Mouse (Mus musculus) layer of hippocampus, postnatal 14 days (tissue): ENCODE results near the gene Sirt7. TPM values are rescaled to one million over a fixed set of nuclear protein-coding genes. Genes with fewer than 3 reads are reported as not detected.

ENCODE experiments used
- DNase-seq, 2 experiments: peaks; one replicate each; pipeline ENCODE4 v3.0.0; 2021 to 2022; ENCODE audit warnings: low spot score in 2 of 2, mixed read lengths in 1 of 2
- total RNA-seq, 2 experiments: library from RNA; stranded (reverse); gene quantifications; 2 replicates each; pipeline ENCODE4 v1.2.3; 2021

The Sirt7 gene
- total RNA-seq, 2 experiments from 2014 or later = 35.0 to 35.4 TPM

- no peak for DNase-seq
Measured at GRCm38 (mm10) chr11:120618619-120619535, 6.2 kb downstream of the Sirt7 start.

GRCm38 (mm10) chr11:120617519-120618112 lies 7.4 kb downstream of the Sirt7 start, which contains the start of gene Pcyt2:
Gene Pcyt2, minus strand, starts transcription at chr11:120617936.
- DNase-seq = peak; percentile 86 to 92

DNA sequence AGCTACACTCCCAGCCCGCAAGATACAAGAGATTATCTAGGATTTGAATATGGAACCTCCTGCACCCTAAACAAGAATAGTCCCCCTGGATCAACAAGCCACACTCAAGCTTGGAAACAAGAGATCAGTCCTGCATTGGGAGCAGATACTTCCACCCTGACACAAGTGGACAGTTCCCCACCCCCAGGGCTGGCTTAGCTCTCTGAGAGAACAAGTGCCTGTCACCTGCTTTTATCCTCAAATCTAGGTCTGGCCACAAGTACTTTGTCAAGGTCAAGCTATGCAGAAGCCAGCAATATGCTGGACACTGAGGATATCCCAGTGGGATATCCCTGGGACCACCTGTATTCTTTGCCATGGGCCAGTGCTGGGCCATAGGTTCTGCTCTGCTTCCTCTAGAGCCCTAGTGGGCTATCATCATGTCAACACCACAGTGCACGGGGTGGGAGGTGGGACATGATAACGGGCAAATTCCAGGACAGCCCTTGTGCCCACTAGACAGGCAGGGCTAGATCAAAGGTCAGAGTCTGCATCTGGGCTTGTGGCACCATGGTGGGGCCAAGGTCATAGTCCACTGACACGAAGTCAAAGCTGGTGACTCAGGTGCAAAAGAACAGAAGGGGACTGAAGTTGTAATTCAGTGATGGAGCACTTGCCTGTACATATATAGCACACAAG lies 8.3 kb downstream of the Sirt7 start:
- no peak for DNase-seq

GRCm38 (mm10) chr11:120615606-120616203 lies 9.3 kb downstream of the Sirt7 start:
- DNase-seq = no peak

DNA sequence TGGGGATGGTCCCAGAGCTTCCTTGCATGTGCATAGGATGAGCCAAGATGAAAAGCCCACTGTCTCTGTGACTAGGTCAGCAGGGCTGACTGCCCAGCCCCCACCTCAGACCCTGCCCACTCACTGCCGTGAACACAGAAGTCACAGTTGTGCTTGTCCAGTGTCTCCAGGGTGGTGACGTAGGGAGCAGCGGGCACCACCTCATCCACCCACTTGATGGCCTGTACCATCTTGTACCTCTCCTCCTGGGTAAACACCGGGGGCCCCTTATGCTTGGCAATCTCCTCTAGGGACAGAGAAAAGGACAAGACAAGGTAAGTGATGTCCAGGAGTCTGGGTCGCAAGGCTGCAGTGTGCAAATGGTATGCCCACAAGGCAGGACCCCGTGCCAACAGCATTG lies 9.9 kb downstream of the Sirt7 start:
- no peak for DNase-seq

- no peak for DNase-seq
Measured at GRCm38 (mm10) chr11:120613976-120614375, 11.1 kb downstream of the Sirt7 start.

- DNase-seq = no peak
Measured at GRCm38 (mm10) chr11:120613481-120613972, 11.5 kb downstream of the Sirt7 start.

DNA sequence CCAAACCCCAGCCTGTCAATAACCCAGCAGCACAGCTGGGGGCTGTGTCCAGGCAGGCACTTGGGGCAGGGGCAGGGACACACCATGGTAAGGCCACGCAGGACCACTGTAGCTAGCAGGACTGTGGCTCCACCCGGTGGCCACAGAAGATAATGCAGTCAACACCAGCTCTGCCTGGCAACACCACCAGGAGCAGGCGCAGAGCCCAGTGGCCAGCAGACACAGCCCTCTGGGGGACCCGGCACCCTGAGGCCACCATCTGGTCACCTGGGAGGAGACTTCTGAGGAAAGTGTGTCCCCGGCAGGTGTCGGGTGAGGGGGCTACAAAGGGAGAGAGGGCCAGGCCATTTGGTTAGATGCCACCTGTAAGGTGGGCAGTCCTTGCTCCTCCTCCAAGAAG lies 12.3 kb downstream of the Sirt7 start:
- DNase-seq = peak; percentile 63 to 67

DNA sequence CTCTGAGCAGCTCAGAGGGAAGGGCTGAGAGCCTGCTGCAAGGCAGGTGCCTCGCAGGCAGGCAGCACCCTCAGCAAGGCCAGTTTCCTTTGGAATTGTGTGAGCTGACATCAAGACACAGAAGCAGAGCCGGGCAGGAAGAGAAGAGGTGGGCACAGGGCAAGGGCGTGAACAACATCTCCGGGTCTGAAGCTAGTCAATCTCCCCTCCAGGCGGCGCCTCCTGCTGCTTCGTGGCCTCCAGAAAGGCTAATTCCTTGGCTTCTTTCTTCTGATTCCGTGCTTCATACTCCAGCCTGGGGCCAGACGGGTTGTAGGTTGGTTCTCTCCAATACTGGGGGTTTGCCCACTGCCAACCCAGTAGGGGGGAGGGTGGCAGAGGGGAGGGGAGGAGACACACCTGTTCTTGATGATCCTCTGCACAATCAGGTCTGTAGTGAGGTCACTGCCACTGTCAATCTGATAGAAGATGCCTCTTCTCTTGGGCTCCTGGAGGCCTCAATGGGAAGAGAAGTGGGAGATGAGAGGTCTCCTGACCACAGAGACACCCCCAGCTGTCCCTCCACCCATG lies 14.5 kb downstream of the Sirt7 start:
- DNase-seq = no peak

- no peak for DNase-seq
Measured at GRCm38 (mm10) chr11:120609250-120609649, 15.8 kb downstream of the Sirt7 start.

DNA sequence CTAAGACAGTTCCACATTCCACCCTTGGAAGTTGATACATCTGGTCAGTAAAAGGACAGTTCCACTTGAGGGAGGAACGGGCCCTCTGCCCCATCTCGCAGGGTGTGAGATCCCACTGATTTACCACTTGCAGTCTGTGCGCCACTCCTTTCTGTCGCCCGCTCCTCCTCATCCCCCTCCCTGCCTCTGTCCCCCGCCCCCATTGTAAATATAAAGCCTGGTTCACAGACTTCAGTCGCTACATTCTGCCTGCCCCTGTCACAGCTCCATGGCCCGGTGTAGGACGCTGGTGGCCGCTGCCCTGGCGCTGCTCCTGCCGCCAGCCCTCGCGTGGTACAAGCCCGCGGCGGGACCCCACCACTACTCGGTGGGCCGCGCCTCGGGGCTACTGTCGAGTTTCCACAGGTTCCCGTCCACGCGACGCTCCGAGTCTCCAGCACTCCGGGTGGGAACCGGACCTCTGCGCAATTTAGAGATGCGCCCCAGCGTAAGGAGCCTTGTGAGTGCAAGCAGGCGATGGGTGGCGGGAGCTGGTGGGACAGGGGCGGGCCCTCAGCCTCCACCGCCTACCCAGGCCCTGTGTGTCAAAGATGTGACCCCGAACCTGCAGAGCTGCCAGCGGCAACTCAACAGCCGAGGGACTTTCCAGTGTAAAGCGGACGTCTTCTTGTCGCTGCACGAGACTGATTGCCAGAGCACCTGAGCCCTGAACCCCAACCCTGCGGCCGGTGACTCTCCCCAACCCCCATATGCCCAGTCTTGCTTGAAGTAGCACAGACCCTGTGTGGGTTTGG lies 16.6 kb downstream of the Sirt7 start, which contains the start of gene Npb:
TSS of gene Npb (plus strand) at position 237 of the 794 bp plus-strand sequence.
- no peak for DNase-seq

DNA sequence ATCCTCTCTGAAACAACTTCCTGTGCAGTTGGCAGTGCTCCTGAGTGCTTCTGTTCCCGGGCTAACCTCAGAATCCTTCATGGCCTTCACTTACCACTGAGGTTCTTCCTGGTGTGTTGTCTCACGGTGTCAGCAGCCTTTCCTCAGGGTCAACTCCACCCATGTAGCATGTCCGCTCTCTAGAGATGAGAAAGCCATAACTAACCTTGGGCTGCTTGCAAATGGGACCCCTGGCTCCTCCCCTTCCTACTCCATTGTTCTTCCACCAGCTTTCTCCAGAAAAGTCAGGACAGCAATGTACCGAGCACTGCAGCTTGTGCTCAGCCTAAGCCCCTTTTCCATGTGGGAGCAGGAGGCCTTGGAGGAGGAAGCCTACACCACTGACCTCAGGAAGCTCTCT lies 18.3 kb downstream of the Sirt7 start:
- no peak for DNase-seq

DNA sequence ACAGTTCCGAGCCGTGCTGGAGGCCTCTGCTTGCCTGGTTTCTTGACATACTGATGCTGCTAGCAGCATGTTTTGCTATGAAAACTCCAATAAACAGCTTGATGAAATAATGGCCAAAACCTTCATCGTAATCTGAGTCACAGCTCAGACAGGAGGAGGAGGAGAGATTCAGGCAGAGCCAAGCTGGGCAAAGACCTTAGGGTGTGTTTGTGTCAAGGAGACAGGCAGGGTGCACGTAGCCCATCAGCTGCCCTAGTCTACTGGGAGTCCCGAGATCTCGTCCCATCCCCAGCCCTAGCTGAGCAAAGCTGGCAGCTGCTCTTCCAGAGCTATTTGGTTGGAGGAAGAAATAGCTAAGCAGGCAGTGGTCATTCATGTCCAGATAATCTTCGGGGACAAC lies 19.4 kb downstream of the Sirt7 start:
- DNase-seq = no peak

GRCm38 (mm10) chr11:120603545-120603944 lies 21.5 kb downstream of the Sirt7 start:
- DNase-seq = no peak

DNA sequence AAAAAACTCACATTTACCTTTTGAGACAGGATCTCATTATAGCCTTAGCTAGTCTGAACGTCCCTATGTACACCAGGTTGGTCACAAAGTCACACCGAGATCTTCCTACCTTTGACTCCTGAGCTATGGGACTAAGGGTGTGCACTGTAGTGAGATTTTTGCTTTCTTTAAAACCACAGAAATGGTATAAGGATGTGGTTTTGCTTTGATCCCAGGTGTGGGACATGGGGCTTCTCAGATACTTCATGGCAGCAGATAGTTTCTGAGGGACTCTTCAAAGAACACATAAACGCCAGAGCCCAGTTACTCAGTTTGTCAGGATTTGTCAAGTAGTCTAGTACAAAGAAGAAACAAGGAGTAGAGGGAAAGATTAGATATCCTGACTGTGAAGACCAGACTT lies 24.3 kb downstream of the Sirt7 start:
- no peak for DNase-seq

DNA sequence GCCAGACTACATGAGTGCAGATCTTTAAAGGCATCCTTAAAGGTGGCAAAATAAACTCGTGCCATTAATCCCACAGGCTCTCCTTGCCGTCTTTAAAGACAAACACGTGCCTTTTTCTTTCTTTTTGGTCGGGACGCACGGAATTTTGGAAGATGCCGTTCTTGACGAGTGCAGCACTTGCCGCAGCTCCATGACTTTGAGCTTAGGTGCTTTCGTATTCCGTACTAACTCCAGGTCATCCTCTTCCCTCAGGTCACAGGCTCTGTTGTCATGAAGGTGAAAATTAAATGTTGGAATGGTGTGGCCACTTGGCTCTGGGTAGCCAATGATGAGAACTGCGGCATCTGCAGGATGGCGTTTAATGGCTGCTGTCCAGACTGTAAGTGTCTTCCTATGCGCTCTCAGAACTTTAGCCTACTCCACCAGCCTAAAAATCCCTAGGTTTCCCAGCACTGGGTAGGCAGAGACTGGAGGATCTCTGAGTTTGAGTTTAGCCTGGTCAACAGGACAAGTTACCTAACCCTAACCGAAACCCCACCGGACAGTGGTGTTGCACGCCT lies 26.0 kb downstream of the Sirt7 start:
- no peak for DNase-seq

- DNase-seq = peak; percentile 89 to 94
Measured at GRCm38 (mm10) chr11:120598283-120598989, 26.6 kb downstream of the Sirt7 start, which contains the start of the genes Alyref and Anapc11. Gene Alyref, minus strand, starts transcription at chr11:120598365. Gene Anapc11, plus strand, starts transcription at chr11:120598421.

DNA sequence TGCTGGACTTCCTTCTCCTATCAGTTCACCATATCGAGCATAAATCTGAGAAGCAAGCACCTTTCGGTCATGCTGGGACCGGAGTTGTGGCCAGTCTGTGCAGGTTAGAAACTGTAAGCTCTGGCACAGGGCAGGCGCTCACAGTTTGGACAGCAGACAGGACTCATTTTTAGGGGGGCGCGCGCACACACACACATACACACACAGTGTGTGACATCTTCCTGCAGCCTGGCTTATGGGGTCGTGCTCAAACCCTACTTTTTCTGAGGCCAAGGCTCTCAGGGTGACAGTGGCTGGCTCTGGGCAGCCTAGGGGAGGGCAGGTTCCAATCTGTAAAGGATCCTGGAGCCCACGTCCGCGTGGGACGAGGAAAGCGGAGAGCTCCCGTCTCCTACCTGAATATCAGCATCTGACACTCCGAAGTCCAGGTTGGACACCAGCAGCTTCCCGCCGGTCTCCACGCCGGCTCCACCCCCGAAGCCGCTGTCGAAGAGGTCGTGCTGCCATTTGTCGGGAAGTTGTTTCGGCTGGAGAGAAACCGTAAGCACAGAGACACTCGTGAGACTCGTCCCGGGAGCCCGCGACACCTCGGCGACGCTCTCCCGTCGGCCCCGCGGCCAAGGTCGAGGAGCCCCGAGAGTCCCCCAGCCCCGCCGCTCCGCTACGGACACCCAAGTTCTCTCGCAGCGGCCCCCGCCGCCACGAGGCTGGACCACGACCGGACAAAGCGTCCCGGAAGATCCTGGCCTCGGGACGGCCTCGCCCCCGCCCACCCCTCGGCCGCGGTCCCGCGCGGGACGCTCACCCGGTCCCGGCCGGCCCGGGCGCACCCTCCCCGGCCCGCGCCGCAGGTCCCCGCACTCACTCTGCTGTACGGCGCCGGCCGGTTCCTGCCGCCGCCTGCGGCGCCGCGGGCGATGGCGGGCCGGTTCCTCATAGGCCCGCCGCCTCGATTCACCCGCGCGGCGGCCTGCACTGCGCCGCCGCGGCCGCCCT lies 27.5 kb downstream of the Sirt7 start:
- DNase-seq = no peak
